Mouse (Mus musculus) liver, adult (tissue): ENCODE data around the gene Gde1.

Source experiments
- GATA4 ChIP-seq: IDR thresholded peaks from 2 replicates; pipeline ENCODE4 v1.6.1; 2014; ENCODE audit warnings: mild to moderate bottlenecking, low read length; ENCODE audit not compliant: insufficient replicate concordance

Gene Gde1

GRCm38 (mm10) chr7:118718066-118718465 is 12.5 kb upstream of the Gde1 start:
- TF ChIP-seq GATA4: no peak

- TF ChIP-seq GATA4: no peak
Measured at GRCm38 (mm10) chr7:118714873-118715272, 9.3 kb upstream of the Gde1 start.

GRCm38 (mm10) chr7:118712228-118713173 is 6.9 kb upstream of the Gde1 start, which contains the start of gene Ccp110:
Gene Ccp110, plus strand, starts transcription at chr7:118712552.
- peak; percentile 23; the same call in 1 of the 2 replicates for TF ChIP-seq GATA4

DNA sequence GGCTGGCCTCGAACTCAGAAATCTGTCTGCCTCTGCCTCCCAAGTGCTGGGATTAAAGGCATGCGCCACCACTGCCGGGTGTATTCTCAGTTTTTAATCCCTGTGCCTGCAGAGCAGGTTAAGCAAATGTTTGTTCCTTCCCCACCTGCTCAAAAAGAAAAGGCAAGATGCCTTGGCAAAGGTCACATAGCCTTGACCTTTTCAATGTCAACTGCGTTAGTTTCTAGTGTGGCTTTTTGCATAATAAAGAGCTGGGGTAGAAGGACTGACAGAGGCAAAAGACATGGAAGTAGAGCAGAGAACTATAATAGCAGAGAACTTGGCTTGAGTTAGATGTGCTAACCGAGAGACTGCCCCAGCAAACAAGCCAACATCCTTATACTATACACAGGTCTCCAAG is 5.2 kb upstream of the Gde1 start:
- no peak for TF ChIP-seq GATA4

- no peak for TF ChIP-seq GATA4
Measured at GRCm38 (mm10) chr7:118708002-118708401, 2.4 kb upstream of the Gde1 start.

DNA sequence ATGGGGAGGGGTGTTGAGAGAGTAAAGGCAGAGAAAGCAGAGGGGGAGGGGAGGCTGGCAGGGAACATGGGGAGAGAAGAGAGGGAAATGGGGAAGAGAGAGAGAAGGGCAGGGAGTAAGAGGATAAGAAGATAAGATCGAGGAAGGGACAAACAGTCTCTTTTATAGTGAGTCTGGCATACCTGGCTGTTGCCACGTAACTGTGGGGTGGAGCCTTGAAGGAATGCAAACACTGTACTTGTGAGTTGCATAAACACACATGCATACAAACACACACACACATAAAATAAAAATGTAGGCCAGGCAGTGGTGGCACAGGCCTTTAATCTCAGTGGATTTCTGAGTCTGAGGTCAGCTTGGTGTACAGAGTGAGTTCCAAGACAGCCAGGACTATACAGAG is 1.6 kb upstream of the Gde1 start:
- no peak for TF ChIP-seq GATA4

GRCm38 (mm10) chr7:118706488-118706887 is 910 bp upstream of the Gde1 start:
- TF ChIP-seq GATA4: no peak

GRCm38 (mm10) chr7:118706051-118706450 is 473 bp upstream of the Gde1 start:
- no peak for TF ChIP-seq GATA4

- no peak for TF ChIP-seq GATA4
Measured at GRCm38 (mm10) chr7:118704001-118704850, 1.4 kb downstream of the Gde1 start.

DNA sequence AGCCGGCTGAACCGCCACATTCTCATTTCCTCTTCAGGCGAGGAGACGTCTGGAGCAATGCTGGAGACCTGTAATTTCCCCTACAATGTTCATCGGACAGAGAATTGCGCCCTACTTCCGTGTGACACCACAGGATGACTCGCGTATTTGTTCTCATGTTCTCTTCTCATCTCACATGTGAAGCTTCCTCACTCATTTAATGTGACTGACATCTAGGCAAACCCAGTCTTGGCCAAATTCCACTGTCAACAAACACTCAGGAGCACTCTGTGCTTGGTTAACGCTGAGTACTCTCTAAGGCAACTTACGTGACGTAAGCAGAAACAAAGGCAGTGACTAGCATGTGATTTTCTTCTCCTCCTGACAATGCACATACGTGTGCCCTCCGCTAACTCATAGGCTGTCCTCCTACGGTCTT is 2.4 kb downstream of the Gde1 start:
- TF ChIP-seq GATA4: no peak

GRCm38 (mm10) chr7:118698882-118699281 is 6.7 kb downstream of the Gde1 start:
- TF ChIP-seq GATA4: no peak

DNA sequence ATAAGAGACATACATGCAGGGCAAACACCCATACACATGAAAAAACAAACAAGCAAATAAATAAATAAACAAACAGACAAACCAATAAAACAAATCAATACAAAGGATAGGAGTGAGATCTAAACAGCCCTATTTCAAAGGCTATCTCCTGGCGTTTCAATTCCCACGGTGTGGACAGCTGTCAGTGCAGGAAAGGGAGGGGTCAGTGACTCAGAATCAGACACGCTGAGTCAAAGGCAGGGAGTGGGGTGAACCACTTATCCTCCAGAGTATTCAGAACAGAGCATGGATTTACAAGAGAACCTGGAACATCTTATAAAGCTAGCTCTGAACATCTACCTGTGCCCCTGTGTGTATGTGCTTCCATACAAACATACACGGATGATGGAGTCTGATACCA is 8.4 kb downstream of the Gde1 start:
- TF ChIP-seq GATA4: no peak

- TF ChIP-seq GATA4: no peak
Measured at GRCm38 (mm10) chr7:118696146-118696545, 9.4 kb downstream of the Gde1 start.

DNA sequence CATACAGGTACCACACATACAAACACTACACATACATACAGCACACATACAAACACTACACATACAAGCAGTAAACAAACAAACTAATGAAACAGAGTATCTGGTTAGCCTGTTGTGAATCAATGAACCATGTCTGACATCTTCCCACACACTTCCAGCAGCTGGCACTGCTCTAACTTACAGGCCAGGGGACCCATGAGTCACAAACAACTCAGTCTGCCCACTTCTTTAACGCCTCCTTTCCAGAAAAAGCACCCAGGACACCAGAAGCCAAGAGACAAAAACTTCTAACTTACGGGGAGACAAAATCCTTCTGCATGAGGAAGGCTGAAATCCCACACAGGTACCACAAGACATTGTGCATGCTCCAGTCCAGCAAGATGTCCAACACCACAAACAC is 14.3 kb downstream of the Gde1 start:
- no peak for TF ChIP-seq GATA4

DNA sequence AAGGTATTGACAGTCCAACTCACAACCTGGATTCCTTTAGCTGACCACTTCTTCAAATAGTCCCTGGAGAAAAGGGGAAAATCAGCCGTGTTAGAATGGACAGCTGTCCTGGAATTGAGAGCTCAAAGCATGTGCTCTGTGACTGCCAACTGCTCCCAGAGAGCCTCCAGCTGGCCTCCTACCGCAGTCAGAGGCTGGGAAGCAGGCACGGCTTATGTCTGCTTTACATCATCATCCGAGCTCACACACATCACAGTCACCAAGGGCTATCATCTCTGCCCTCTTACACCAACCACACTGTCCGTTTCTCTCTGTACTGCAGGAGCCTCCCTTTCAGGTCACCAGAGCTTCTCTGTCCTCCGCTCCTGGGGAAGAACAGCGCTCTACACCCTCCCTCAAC is 16.5 kb downstream of the Gde1 start:
- no peak for TF ChIP-seq GATA4

- no peak for TF ChIP-seq GATA4
Measured at GRCm38 (mm10) chr7:118688199-118688598, 17.4 kb downstream of the Gde1 start.
